Mouse (Mus musculus): ENCODE measurements around the gene Cct4. TPM values are rescaled to one million over a fixed set of nuclear protein-coding genes. Genes with fewer than 3 reads are reported as not detected.

Cct4 gene
- polyA plus RNA-seq (2014; fragmentation: Illumina TruSeq; extraction: RNeasy Lipid Tissue Mini Kit (QIAGEN cat#74804); ENCODE audit: low read depth, low replicate concordance): 183 TPM

GRCm38 (mm10) chr11:22990393-22991126, at the start of gene Cct4:
TSS of gene Cct4 (plus strand) at chr11:22990519.

GRCm38 (mm10) chr11:22971835-22972709, 18.2 kb upstream of the Cct4 start, which contains the start of gene Zrsr1:
TSS of gene Zrsr1 (plus strand) at chr11:22972005.

DNA sequence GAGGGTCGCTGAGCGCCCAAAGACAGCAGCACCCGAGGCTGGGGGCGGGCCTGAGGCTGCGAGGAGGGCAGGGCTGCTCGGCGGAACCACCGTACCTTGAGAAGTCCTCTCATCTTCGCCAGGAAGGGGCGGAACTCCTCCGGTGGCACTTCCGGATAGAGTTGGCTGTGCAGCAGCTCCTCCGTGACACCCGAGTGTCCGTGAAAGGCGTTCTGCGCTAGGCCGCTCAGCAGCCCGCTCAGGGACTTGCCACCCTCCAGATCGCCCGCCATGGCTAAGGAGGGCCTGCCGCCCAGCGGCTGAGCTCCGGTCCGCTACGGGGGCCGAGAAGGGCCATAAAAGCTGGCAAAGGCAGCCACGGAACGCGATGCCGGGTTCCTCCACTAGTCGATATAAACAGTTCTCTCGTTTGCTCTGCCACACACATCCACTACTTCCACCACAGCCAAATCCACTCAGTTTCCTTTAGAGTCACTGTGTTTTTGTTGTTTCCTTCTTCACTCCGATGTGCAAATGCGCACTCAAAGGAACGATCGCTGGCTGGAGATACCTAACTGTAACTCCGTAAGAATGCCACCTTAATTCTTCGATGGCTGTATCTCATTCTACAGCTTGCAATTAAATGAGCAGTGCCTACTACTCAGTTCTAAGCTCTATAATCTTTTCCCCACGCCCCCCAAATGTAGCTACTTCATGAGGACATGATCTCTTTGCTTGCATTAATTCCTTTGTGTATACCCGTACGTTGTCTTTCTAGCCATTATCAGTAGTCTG, 8.1 kb upstream of the Cct4 start, which contains the start of the genes Gm28048 and Commd1:
Gene Gm28048 (minus strand): TSS at position 107 of the 774 bp plus-strand sequence.
Gene Commd1 (minus strand): TSS at position 399 of the 774 bp plus-strand sequence.

DNA sequence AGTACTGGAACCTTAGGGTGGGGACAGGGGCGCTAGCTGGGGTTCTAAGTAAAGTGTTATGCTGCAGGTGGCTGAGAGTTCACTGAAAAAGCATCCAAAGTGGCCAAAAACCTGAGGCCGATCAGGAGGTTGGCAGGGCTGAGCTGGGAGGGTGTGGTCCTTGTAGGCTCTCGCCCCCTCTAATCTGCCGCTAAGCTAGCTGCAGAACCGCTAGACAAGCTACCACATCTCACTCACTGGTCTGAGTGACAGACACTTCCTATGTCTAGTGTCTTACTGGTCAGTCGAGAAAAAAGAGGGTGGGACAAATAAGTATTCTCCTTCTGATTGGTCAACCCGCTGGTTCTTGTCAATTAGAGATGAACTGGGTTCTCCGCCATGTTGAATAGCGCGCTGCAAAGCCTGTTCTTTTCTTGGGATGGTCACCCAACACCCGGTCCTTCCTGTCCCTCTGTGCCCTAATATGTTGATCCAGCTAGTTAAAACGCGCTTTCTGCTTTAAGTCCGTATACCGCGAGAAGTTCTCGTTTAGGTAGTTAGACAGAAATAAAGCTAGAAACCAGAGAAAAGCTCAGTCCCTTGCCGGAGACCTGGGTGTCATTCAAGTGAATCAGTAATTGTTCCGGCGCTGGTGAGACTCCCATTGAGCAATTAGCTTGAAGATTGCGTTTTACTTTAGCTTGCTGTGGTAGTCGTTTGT, 17.3 kb downstream of the Cct4 start, which contains the start of gene Fam161a:
Gene Fam161a (plus strand): TSS at position 51 of the 700 bp plus-strand sequence.

Other genes with a start within 250 kb of the Cct4 start
- gene B3gnt2, start 129.6 kb upstream of the Cct4 start, polyA plus RNA-seq (2014; fragmentation: Illumina TruSeq; extraction: RNeasy Lipid Tissue Mini Kit (QIAGEN cat#74804); ENCODE audit: low read depth, low replicate concordance): 4.4 TPM
- gene Zrsr1, start 18.5 kb upstream of the Cct4 start, polyA plus RNA-seq (2014; fragmentation: Illumina TruSeq; extraction: RNeasy Lipid Tissue Mini Kit (QIAGEN cat#74804); ENCODE audit: low read depth, low replicate concordance): 23.2 TPM
- gene Gm28048, start 8.4 kb upstream of the Cct4 start, polyA plus RNA-seq (2014; fragmentation: Illumina TruSeq; extraction: RNeasy Lipid Tissue Mini Kit (QIAGEN cat#74804); ENCODE audit: low read depth, low replicate concordance): 20.6 TPM
- 63.0 TPM for gene Commd1, start 8.1 kb upstream of the Cct4 start, polyA plus RNA-seq (2014; fragmentation: Illumina TruSeq; extraction: RNeasy Lipid Tissue Mini Kit (QIAGEN cat#74804); ENCODE audit: low read depth, low replicate concordance)
- 5.0 TPM for gene Fam161a, start 17.0 kb downstream of the Cct4 start, polyA plus RNA-seq (2014; fragmentation: Illumina TruSeq; extraction: RNeasy Lipid Tissue Mini Kit (QIAGEN cat#74804); ENCODE audit: low read depth, low replicate concordance)

Measured in liver, adult 10 weeks (tissue).